Mouse (Mus musculus) lung, embryonic 16.5 days (tissue): ENCODE measurements at regions not wholly inside any gene's neighbourhood (a gene's known extent, or its start where the extent isn't known, plus 50 kb on each side); places are given as distances from the start of the nearest gene placed in this dataset.

Source experiments
- ATAC-seq: fragments of 200-750 bp; cut with Nextera tagmentation; 2 replicates; pipeline ENCODE4 v1.8.0; 2017; ENCODE audit warnings: low read depth, mild to moderate bottlenecking, moderate library complexity
- H3K27ac ChIP-seq: fragments of 300-500 bp; sonication (generic); 2 replicates; pipeline ENCODE4 v1.5.1; 2014; ENCODE audit warnings: mild to moderate bottlenecking, control low read depth, low read length
- H3K27me3 ChIP-seq: fragments of 300-500 bp; sonication (generic); 2 replicates; pipeline ENCODE4 v1.6.1; 2014; ENCODE audit warnings: low read depth, low read length, mixed read lengths; ENCODE audit not compliant: control insufficient read depth, insufficient read depth
- H3K36me3 ChIP-seq: fragments of 300-500 bp; sonication (generic); 2 replicates; pipeline ENCODE4 v1.6.1; 2014; ENCODE audit warnings: low read length; ENCODE audit not compliant: control insufficient read depth, insufficient read depth
- H3K4me1 ChIP-seq: fragments of 300-500 bp; sonication (generic); replicated peaks from 2 replicates; pipeline ENCODE4 v1.6.1; 2014; ENCODE audit warnings: low read length, mixed read lengths; ENCODE audit not compliant: control insufficient read depth, insufficient read depth
- H3K4me2 ChIP-seq: fragments of 300-500 bp; sonication (generic); 2 replicates; pipeline ENCODE4 v1.6.1; 2014; ENCODE audit warnings: low read depth, low read length, control low read depth
- H3K4me3 ChIP-seq: fragments of 300-500 bp; sonication (generic); 2 replicates; pipeline ENCODE4 v1.5.1; 2014; ENCODE audit warnings: mild to moderate bottlenecking, low read length, control low read depth
- H3K9ac ChIP-seq: fragments of 300-500 bp; sonication (generic); 2 replicates; pipeline ENCODE4 v1.6.1; 2014; ENCODE audit warnings: low read length, control low read depth
- H3K9me3 ChIP-seq: fragments of 300-500 bp; sonication (generic); 2 replicates; pipeline ENCODE4 v1.6.1; 2016; ENCODE audit warnings: low read length; ENCODE audit not compliant: control insufficient read depth
- WGBS: fragments of 180-500 bp; shearing (Covaris S2); extraction: QIAGEN DNeasy Blood & Tissue Kit; methylation state at CpG from one replicate; pipeline ENCODE4 v1.1.7; 2014; 5-methylcytosine and 5-hydroxymethylcytosine counted together

GRCm38 (mm10) chr4:56120357-56120756 lies 588.1 kb upstream of the Klf4 start:
- Histone ChIP-seq H3K4me1 (no peaks in the 10 kb centered on the region), H3K9me3 (no peaks in the 10 kb centered on the region), H3K9ac (no peak overlapping the region), H3K4me3 (no peak overlapping the region), H3K4me2 (no peak overlapping the region), H3K27me3 (no peaks in the 10 kb centered on the region), H3K36me3 (no peaks in the 10 kb centered on the region), H3K27ac (no peak overlapping the region)
- 74% methylated on average over 11 of the region's 11 CpGs for WGBS
- ATAC-seq: no peak

GRCm38 (mm10) chr4:56113701-56114196 lies 581.5 kb upstream of the Klf4 start:
- WGBS: 8% methylated on average over 10 of the region's 10 CpGs
- H3K4me2 ChIP-seq: peak overlapping the region; percentile 38
- peak overlapping the region; percentile 8 for H3K4me3 ChIP-seq
- no peaks in the 10 kb centered on the region for H3K36me3 ChIP-seq
- H3K9ac ChIP-seq: peak overlapping the region; percentile 51; the same call in 1 of the 2 replicates
- ATAC-seq: peak; percentile 98
- H3K4me1 ChIP-seq: peaks cover 15% of the 10 kb centered on the region
- no peaks in the 10 kb centered on the region for H3K9me3 ChIP-seq
- no peaks in the 10 kb centered on the region for H3K27me3 ChIP-seq
- peak overlapping the region; percentile 99 for H3K27ac ChIP-seq

- H3K4me1 ChIP-seq: peaks cover 15% of the 10 kb centered on the region
- no peaks in the 10 kb centered on the region for H3K36me3 ChIP-seq
- ATAC-seq: peak; percentile 70
- H3K27me3 ChIP-seq: no peaks in the 10 kb centered on the region
- 24% methylated on average over 9 of the region's 9 CpGs for WGBS
- H3K9ac ChIP-seq: peak overlapping the region; percentile 51; the same call in 1 of the 2 replicates
- peak overlapping the region; percentile 99 for H3K27ac ChIP-seq
- H3K4me2 ChIP-seq: peak overlapping the region; percentile 38
- H3K9me3 ChIP-seq: no peaks in the 10 kb centered on the region
- peak overlapping the region; percentile 8 for H3K4me3 ChIP-seq
Observed at GRCm38 (mm10) chr4:56112931-56113700, 580.9 kb upstream of the Klf4 start.

GRCm38 (mm10) chr4:56106962-56107361 lies 574.7 kb upstream of the Klf4 start:
- H3K27ac ChIP-seq: no peak overlapping the region
- no peaks in the 10 kb centered on the region for H3K9me3 ChIP-seq
- H3K9ac ChIP-seq: no peak overlapping the region
- no peaks in the 10 kb centered on the region for H3K4me1 ChIP-seq
- H3K27me3 ChIP-seq: no peaks in the 10 kb centered on the region
- H3K4me2 ChIP-seq: no peak overlapping the region
- WGBS: 61% methylated on average over 4 of the region's 4 CpGs
- no peak for ATAC-seq
- H3K4me3 ChIP-seq: no peak overlapping the region
- H3K36me3 ChIP-seq: no peaks in the 10 kb centered on the region

- Histone ChIP-seq H3K27me3 (no peaks in the 10 kb centered on the region), H3K9me3 (no peaks in the 10 kb centered on the region), H3K4me2 (no peak overlapping the region), H3K4me3 (no peak overlapping the region), H3K4me1 (no peaks in the 10 kb centered on the region), H3K36me3 (no peaks in the 10 kb centered on the region), H3K27ac (no peak overlapping the region), H3K9ac (no peak overlapping the region)
- ATAC-seq: no peak
- 72% methylated on average over 3 of the region's 3 CpGs for WGBS
Observed at GRCm38 (mm10) chr4:56102314-56102713, 570.0 kb upstream of the Klf4 start.

- no peaks in the 10 kb centered on the region for H3K36me3 ChIP-seq
- no peak overlapping the region for H3K27ac ChIP-seq
- H3K4me3 ChIP-seq: no peak overlapping the region
- H3K4me1 ChIP-seq: no peaks in the 10 kb centered on the region
- WGBS: 90% methylated on average over 1 of the region's 1 CpGs
- H3K27me3 ChIP-seq: no peaks in the 10 kb centered on the region
- ATAC-seq: no peak
- H3K9me3 ChIP-seq: no peaks in the 10 kb centered on the region
- no peak overlapping the region for H3K4me2 ChIP-seq
- no peak overlapping the region for H3K9ac ChIP-seq
Observed at GRCm38 (mm10) chr4:56090796-56091195, 558.5 kb upstream of the Klf4 start.

- H3K9ac ChIP-seq: no peak overlapping the region
- no peak overlapping the region for H3K4me3 ChIP-seq
- H3K4me2 ChIP-seq: no peak overlapping the region
- no peak overlapping the region for H3K27ac ChIP-seq
- ATAC-seq: peak; percentile 61; the same call in 1 of the 2 replicates
- 55% methylated on average over 4 of the region's 4 CpGs for WGBS
- no peaks in the 10 kb centered on the region for H3K27me3 ChIP-seq
- no peaks in the 10 kb centered on the region for H3K9me3 ChIP-seq
- H3K4me1 ChIP-seq: no peaks in the 10 kb centered on the region
- no peaks in the 10 kb centered on the region for H3K36me3 ChIP-seq
Observed at GRCm38 (mm10) chr4:56088701-56089100, 556.4 kb upstream of the Klf4 start.

GRCm38 (mm10) chr4:56086306-56086705 lies 554.0 kb upstream of the Klf4 start:
- H3K4me1 ChIP-seq: no peaks in the 10 kb centered on the region
- H3K9me3 ChIP-seq: no peaks in the 10 kb centered on the region
- no peaks in the 10 kb centered on the region for H3K27me3 ChIP-seq
- no peak for ATAC-seq
- no peak overlapping the region for H3K27ac ChIP-seq
- no peak overlapping the region for H3K4me2 ChIP-seq
- H3K36me3 ChIP-seq: no peaks in the 10 kb centered on the region
- no peak overlapping the region for H3K4me3 ChIP-seq
- H3K9ac ChIP-seq: no peak overlapping the region

GRCm38 (mm10) chr4:56084205-56084604 lies 551.9 kb upstream of the Klf4 start:
- ATAC-seq: no peak

More at GRCm38 (mm10) chr4:56084205-56084604, 551.9 kb upstream of the Klf4 start:
- no peaks in the 10 kb centered on the region for H3K4me1 ChIP-seq
- 62% methylated on average over 1 of the region's 1 CpGs for WGBS
- H3K9me3 ChIP-seq: no peaks in the 10 kb centered on the region
- no peak overlapping the region for H3K27ac ChIP-seq
- H3K4me3 ChIP-seq: no peak overlapping the region
- H3K36me3 ChIP-seq: no peaks in the 10 kb centered on the region
- H3K27me3 ChIP-seq: no peaks in the 10 kb centered on the region
- H3K9ac ChIP-seq: no peak overlapping the region
- H3K4me2 ChIP-seq: no peak overlapping the region
